Mouse (Mus musculus): Measurements from ENCODE around the gene Irf2bp2. TPM values are rescaled to one million over a fixed set of nuclear protein-coding genes. Genes with fewer than 3 reads are reported as not detected.

The Irf2bp2 gene
- polyA plus RNA-seq, 1 experiment, result 1.3 TPM

GRCm38 (mm10) chr8:126551871-126552270 is 41.9 kb downstream of the Irf2bp2 start:
- TF ChIP-seq GATA1 (IDR thresholded peaks at IDR 0.05; ENCODE audit: low read length), result no peak
- no peak for TF ChIP-seq TAL1 (IDR thresholded peaks at IDR 0.05; ENCODE audit: low read length)
- H3K4me3 ChIP-seq (replicated peaks), result no peak overlapping the region
- H3K36me3 ChIP-seq (ENCODE audit: control insufficient read depth), result no peaks in the 10 kb centered on the region
- H3K4me1 ChIP-seq (ENCODE audit: control insufficient read depth), result no peaks in the 10 kb centered on the region
- H3K27me3 ChIP-seq (ENCODE audit: control insufficient read depth), result no peaks in the 10 kb centered on the region
- no peaks in the 10 kb centered on the region for H3K9me3 ChIP-seq (ENCODE audit: control insufficient read depth, low read length)

- Histone ChIP-seq H3K4me3 (replicated peaks) (no peak overlapping the region), H3K27me3 (ENCODE audit: control insufficient read depth) (no peaks in the 10 kb centered on the region), H3K36me3 (ENCODE audit: control insufficient read depth) (no peaks in the 10 kb centered on the region), H3K4me1 (ENCODE audit: control insufficient read depth) (no peaks in the 10 kb centered on the region), H3K9me3 (ENCODE audit: control insufficient read depth, low read length) (no peaks in the 10 kb centered on the region)
- no peak for TF ChIP-seq GATA1 (IDR thresholded peaks at IDR 0.05; ENCODE audit: low read length)
- TF ChIP-seq TAL1 (IDR thresholded peaks at IDR 0.05; ENCODE audit: low read length), result no peak
These were observed 42.8 kb downstream of the Irf2bp2 start for GRCm38 (mm10) chr8:126550944-126551357.

- Histone ChIP-seq H3K4me1 (ENCODE audit: control insufficient read depth) (no peaks in the 10 kb centered on the region), H3K4me3 (replicated peaks) (no peak overlapping the region), H3K27me3 (ENCODE audit: control insufficient read depth) (no peaks in the 10 kb centered on the region), H3K36me3 (ENCODE audit: control insufficient read depth) (no peaks in the 10 kb centered on the region), H3K9me3 (ENCODE audit: control insufficient read depth, low read length) (no peaks in the 10 kb centered on the region)
- TF ChIP-seq GATA1 (IDR thresholded peaks at IDR 0.05; ENCODE audit: low read length), result no peak
- no peak for TF ChIP-seq TAL1 (IDR thresholded peaks at IDR 0.05; ENCODE audit: low read length)
These were observed 45.9 kb downstream of the Irf2bp2 start for GRCm38 (mm10) chr8:126547841-126548240.

GRCm38 (mm10) chr8:126547361-126547760 is 46.4 kb downstream of the Irf2bp2 start:
- H3K27me3 ChIP-seq (ENCODE audit: control insufficient read depth), result no peaks in the 10 kb centered on the region
- H3K9me3 ChIP-seq (ENCODE audit: control insufficient read depth, low read length), result no peaks in the 10 kb centered on the region
- H3K36me3 ChIP-seq (ENCODE audit: control insufficient read depth), result no peaks in the 10 kb centered on the region
- no peak overlapping the region for H3K4me3 ChIP-seq (replicated peaks)
- no peaks in the 10 kb centered on the region for H3K4me1 ChIP-seq (ENCODE audit: control insufficient read depth)
- no peak for TF ChIP-seq GATA1 (IDR thresholded peaks at IDR 0.05; ENCODE audit: low read length)
- TF ChIP-seq TAL1 (IDR thresholded peaks at IDR 0.05; ENCODE audit: low read length), result no peak

- Histone ChIP-seq H3K27me3 (ENCODE audit: control insufficient read depth) (no peaks in the 10 kb centered on the region), H3K4me1 (ENCODE audit: control insufficient read depth) (no peaks in the 10 kb centered on the region), H3K36me3 (ENCODE audit: control insufficient read depth) (no peaks in the 10 kb centered on the region), H3K9me3 (ENCODE audit: control insufficient read depth, low read length) (no peaks in the 10 kb centered on the region), H3K4me3 (replicated peaks) (no peak overlapping the region)
- TF ChIP-seq GATA1 (IDR thresholded peaks at IDR 0.05; ENCODE audit: low read length) (no peak), TAL1 (IDR thresholded peaks at IDR 0.05; ENCODE audit: low read length) (no peak)
These were observed 47.3 kb downstream of the Irf2bp2 start for GRCm38 (mm10) chr8:126546480-126546879.

- no peaks in the 10 kb centered on the region for H3K9me3 ChIP-seq (ENCODE audit: control insufficient read depth, low read length)
- no peak overlapping the region for H3K4me3 ChIP-seq (replicated peaks)
- no peak for TF ChIP-seq GATA1 (IDR thresholded peaks at IDR 0.05; ENCODE audit: low read length)
- H3K36me3 ChIP-seq (ENCODE audit: control insufficient read depth), result no peaks in the 10 kb centered on the region
- H3K4me1 ChIP-seq (ENCODE audit: control insufficient read depth), result no peaks in the 10 kb centered on the region
- no peaks in the 10 kb centered on the region for H3K27me3 ChIP-seq (ENCODE audit: control insufficient read depth)
These were observed 50.4 kb downstream of the Irf2bp2 start for GRCm38 (mm10) chr8:126543407-126543806.

- Histone ChIP-seq H3K4me3 (replicated peaks) (no peak overlapping the region), H3K36me3 (ENCODE audit: control insufficient read depth) (no peaks in the 10 kb centered on the region), H3K4me1 (ENCODE audit: control insufficient read depth) (no peaks in the 10 kb centered on the region), H3K9me3 (ENCODE audit: control insufficient read depth, low read length) (no peaks in the 10 kb centered on the region), H3K27me3 (ENCODE audit: control insufficient read depth) (no peaks in the 10 kb centered on the region)
- TF ChIP-seq GATA1 (IDR thresholded peaks at IDR 0.05; ENCODE audit: low read length), result no peak
These were observed 51.0 kb downstream of the Irf2bp2 start for GRCm38 (mm10) chr8:126542757-126543156.

- Histone ChIP-seq H3K9me3 (ENCODE audit: control insufficient read depth, low read length) (no peaks in the 10 kb centered on the region), H3K27me3 (ENCODE audit: control insufficient read depth) (no peaks in the 10 kb centered on the region), H3K36me3 (ENCODE audit: control insufficient read depth) (no peaks in the 10 kb centered on the region), H3K4me1 (ENCODE audit: control insufficient read depth) (no peaks in the 10 kb centered on the region), H3K4me3 (replicated peaks) (no peak overlapping the region)
- no peak for TF ChIP-seq GATA1 (IDR thresholded peaks at IDR 0.05; ENCODE audit: low read length)
- no peak for TF ChIP-seq TAL1 (IDR thresholded peaks at IDR 0.05; ENCODE audit: low read length)
These were observed 51.6 kb downstream of the Irf2bp2 start for GRCm38 (mm10) chr8:126542090-126542689.

- H3K4me1 ChIP-seq (ENCODE audit: control insufficient read depth), result no peaks in the 10 kb centered on the region
These were observed 53.5 kb downstream of the Irf2bp2 start for GRCm38 (mm10) chr8:126540298-126540697.

More at GRCm38 (mm10) chr8:126540298-126540697, 53.5 kb downstream of the Irf2bp2 start:
- no peaks in the 10 kb centered on the region for H3K36me3 ChIP-seq (ENCODE audit: control insufficient read depth)
- no peaks in the 10 kb centered on the region for H3K9me3 ChIP-seq (ENCODE audit: control insufficient read depth, low read length)
- TF ChIP-seq TAL1 (IDR thresholded peaks at IDR 0.05; ENCODE audit: low read length) (no peak), GATA1 (IDR thresholded peaks at IDR 0.05; ENCODE audit: low read length) (no peak)
- H3K4me3 ChIP-seq (replicated peaks), result no peak overlapping the region
- no peaks in the 10 kb centered on the region for H3K27me3 ChIP-seq (ENCODE audit: control insufficient read depth)

All from erythroblast, embryonic 14.5 days (primary cell).